Mouse (Mus musculus): ENCODE data around the gene Nucb1.

The Nucb1 gene

DNA sequence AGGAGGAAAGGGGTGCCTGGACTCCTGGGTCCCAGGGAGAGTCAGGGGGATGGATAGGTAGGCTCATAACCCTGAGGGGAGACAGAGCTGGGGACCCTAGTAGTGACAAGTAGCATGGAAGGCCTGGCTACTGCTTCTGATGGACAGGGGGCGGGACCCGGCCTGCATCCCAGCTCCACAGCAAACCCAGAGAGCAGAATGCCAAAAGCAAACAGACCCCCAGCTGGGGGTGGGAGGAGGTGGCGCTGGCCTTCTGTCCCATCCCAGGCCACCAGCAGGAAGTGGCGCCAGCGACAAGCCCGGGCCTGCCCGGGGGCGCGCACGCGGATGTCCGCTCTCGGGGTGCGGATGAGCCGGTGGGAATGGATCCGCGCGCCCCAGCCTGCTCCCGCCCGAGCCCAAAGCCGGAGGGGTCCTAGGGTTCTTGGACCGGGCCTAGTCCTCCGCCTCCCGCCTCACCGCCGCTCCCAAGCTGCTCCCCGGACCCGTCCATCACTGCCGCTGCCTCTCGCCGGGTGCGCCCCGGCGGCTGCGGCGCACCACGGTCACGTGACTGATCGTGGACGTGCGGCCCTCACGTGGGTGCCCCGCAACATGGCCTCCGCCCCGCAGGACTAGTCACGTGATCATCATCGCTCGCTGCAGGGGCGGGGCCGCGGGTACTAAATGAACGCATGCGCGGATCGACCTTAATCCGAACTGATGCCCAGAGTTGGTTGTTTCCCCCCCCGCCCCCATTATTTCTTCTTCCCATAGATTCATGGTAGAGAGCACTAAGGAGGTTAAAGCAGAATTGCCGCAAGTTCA is 43.7 kb downstream of the Nucb1 start, which contains the start of gene Bax:
Bax (minus strand) TSS at position 616 of the 807 bp plus-strand sequence.
- ChIA-PET POLR2A (interaction anchor here (0.6 to 7.3 kb wide), 133 partner anchors 8 to 651 kb away, joined by 3 to 97 read pairs (median 5); partner anchors contain the start of genes Gys1 (in 3 of the 4), Plekha4 (in 3 of the 4), Ppp1r15a (in 3 of the 4) and Snrnp70 (in 3 of the 4)), CTCF (interaction anchor here (0.6 to 3.7 kb wide), 24 partner anchors 8 to 652 kb away, joined by 3 to 17 read pairs (median 4); partner anchors contain the start of genes Gys1 (in 2 of the 4), Plekha4 (in 1 of the 4) and Ppp1r15a (in 1 of the 4))

DNA sequence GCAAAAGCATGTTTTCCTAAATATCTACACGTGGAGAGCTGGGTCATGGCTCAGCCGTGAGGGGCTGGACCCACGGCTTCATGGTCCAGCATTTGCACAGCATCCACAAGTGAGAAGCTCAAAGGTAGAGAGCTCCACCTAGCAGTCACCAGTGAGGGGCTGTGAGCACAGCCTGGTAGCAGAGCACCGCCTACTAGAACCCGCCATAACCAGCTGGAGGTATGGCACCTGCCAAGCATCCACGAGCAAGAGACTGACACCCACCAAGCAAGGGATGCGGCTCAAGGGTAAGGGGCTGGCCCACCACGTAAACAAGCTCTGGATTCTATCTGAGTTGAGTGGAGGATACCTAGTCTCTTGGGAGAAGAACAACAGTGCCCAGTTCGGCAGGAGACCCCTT is 44.7 kb downstream of the Nucb1 start:
- ChIA-PET POLR2A (interaction anchor here (0.6 to 7.3 kb wide), 124 partner anchors 8 to 650 kb away, joined by 3 to 97 read pairs (median 5); partner anchors contain the start of genes Gys1 (in 3 of the 4), Plekha4 (in 3 of the 4), Ppp1r15a (in 3 of the 4) and Snrnp70 (in 3 of the 4)), CTCF (interaction anchor here (0.5 to 3.7 kb wide), 22 partner anchors 9 to 217 kb away, joined by 3 to 17 read pairs (median 3); partner anchors contain the start of genes Gys1 (in 2 of the 4), Kcna7 (in 1 of the 4), Ntf5 (in 1 of the 4) and Plekha4 (in 1 of the 4))

DNA sequence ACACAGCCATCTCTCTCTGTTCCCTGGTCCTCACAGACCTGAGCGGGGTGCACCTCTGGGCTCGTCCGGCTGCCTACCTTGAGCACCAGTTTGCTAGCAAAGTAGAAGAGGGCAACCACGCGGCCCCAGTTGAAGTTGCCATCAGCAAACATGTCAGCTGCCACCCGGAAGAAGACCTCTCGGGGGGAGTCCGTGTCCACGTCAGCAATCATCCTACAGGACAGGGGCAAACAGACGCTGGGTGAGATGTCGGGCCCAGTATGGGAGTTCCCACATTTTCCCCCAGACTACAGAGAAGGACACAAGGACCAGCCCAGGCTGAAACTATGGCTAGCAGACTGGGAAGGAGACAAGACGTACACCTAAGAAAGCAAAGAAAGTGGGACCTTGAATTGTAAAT is 45.1 kb downstream of the Nucb1 start:
- ChIA-PET POLR2A (interaction anchor here (0.6 to 7.3 kb wide), 110 partner anchors 8 to 1127 kb away, joined by 3 to 97 read pairs (median 6); partner anchors contain the start of genes Plekha4 (in 3 of the 4), Ppp1r15a (in 3 of the 4), Snrnp70 (in 3 of the 4) and Bcat2 (in 2 of the 4)), CTCF (interaction anchor here (0.5 to 3.7 kb wide), 18 partner anchors 8 to 217 kb away, joined by 3 to 17 read pairs (median 3); partner anchors contain the start of genes Gys1 (in 1 of the 4), Kcna7 (in 1 of the 4), Plekha4 (in 1 of the 4) and Ppp1r15a (in 1 of the 4))

DNA sequence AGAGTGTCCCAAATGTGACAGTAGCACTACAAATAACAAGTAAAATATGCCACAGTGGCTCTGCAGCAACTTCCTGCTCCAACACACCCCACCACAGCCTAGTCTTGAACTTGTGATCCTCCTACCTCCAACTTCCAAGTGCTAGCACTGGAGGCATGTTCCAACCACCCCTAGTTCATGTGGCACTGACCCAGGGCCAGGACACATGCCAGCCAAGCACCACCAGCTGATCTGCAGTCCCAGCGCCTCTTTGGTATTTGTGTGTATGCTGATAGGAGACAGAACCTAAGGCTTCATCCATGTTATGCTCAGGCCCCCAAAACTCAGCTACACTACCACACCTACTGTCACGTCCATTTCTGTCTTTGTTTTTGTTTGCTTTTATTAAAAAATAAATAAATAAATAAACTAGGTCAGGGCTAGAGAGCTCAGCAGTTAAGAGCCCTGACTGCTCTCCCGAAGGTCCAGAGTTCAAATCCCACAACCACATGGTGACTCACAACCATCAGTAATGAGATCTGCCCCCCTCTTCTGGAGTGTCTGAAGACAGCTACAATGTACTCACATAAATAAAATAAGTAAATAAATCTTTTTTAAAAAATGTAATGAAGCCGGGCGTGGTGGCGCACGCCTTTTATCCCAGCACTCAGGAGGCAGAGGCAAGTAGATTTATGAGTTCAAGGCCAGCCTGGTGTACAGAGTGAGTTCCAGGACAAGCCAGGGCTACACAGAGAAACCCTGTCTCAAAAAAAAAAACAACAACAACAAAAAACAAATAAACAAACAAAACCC is 46.0 kb downstream of the Nucb1 start:
- ChIA-PET POLR2A (interaction anchor here in 3 of 4 experiments (0.6 to 7.3 kb wide), 56 partner anchors 7 to 1126 kb away, joined by 3 to 97 read pairs (median 5); partner anchors contain the start of genes Bcat2 (in 2 of the 3), Gys1 (in 2 of the 3), Nucb1 (in 2 of the 3) and Plekha4 (in 2 of the 3)), CTCF (interaction anchor here in 2 of 4 experiments (1.0 to 3.7 kb wide), 3 partner anchors 13 to 16 kb away, joined by 3 to 17 read pairs (median 5); no protein-coding TSS in a partner anchor)

GRCm38 (mm10) chr7:45462868-45463267 is 47.3 kb downstream of the Nucb1 start:
- ChIA-PET POLR2A (interaction anchor here in 3 of 4 experiments (0.6 to 7.3 kb wide), 60 partner anchors 8 to 872 kb away, joined by 3 to 97 read pairs (median 6); partner anchors contain the start of genes Bcat2 (in 2 of the 3), Dhdh (in 2 of the 3), Gys1 (in 2 of the 3) and Nucb1 (in 2 of the 3)), CTCF (interaction anchor here in 3 of 4 experiments (0.7 to 1.2 kb wide), 4 partner anchors 14 to 186 kb away, joined by 3 to 5 read pairs (median 3); partner anchors contain the start of gene Ruvbl2 (in 1 of the 3))

DNA sequence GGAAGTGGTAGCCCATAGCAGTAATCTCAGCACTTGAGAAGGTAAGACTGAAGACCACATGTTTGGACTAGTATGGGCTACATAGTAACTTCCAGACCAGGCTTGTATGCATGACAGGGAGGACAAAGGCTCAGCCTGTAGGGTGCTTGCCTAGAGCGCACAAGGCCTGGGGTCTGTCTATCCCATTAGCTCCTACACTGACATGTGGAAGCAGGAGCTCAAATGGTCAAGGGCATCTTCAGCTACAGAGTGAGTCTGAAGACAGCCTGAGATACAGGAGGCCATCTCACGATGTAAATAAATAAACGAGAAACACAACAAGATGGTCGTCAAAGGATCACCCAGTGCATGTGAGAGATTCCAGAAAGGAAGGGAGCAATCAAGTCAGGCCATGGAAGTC is 47.9 kb downstream of the Nucb1 start:
- CTCF ChIA-PET = interaction anchor here in 2 of 4 experiments (0.6 to 1.2 kb wide), 4 partner anchors 8 to 52 kb away, joined by 3 to 8 read pairs (median 4); partner anchors contain the start of gene Ruvbl2 (in 1 of the 2)
- POLR2A ChIA-PET = interaction anchor here in 3 of 4 experiments (0.5 to 7.3 kb wide), 63 partner anchors 8 to 872 kb away, joined by 3 to 97 read pairs (median 5); partner anchors contain the start of genes Bcat2 (in 2 of the 3), Gys1 (in 2 of the 3), Nucb1 (in 2 of the 3) and Plekha4 (in 2 of the 3)

DNA sequence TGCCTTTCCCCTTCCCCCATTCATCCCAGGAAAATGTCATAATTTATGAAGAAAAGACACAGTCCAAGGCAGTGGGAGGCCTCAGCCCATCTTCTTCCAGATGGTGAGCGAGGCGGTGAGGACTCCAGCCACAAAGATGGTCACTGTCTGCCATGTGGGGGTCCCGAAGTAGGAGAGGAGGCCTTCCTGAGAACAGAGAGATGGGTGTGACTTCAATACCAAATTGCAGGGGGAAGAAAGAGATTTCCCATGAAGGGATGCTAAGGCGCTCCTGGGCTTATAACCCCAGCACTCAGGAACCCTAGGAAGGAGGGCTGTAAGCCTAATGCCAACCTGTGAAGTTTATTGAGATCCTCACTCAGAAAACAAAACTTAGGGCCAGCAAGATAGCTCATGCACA is 48.4 kb downstream of the Nucb1 start:
- ChIA-PET POLR2A (interaction anchor here in 3 of 4 experiments (0.5 to 7.3 kb wide), 72 partner anchors 9 to 871 kb away, joined by 3 to 97 read pairs (median 4); partner anchors contain the start of genes Bcat2 (in 2 of the 3), Gys1 (in 2 of the 3), Plekha4 (in 2 of the 3) and Ppp1r15a (in 2 of the 3)), CTCF (interaction anchor here in 2 of 4 experiments (0.6 to 1.2 kb wide), 4 partner anchors 9 to 52 kb away, joined by 3 to 8 read pairs (median 4); partner anchors contain the start of gene Ruvbl2 (in 1 of the 2))

GRCm38 (mm10) chr7:45461326-45461725 is 48.9 kb downstream of the Nucb1 start:
- ChIA-PET POLR2A (interaction anchor here (0.5 to 7.3 kb wide), 70 partner anchors 9 to 855 kb away, joined by 3 to 97 read pairs (median 4); partner anchors contain the start of genes Gys1 (in 3 of the 4), Bcat2 (in 2 of the 4), Plekha4 (in 2 of the 4) and Ppp1r15a (in 2 of the 4)), CTCF (interaction anchor here in 2 of 4 experiments (0.5 to 1.2 kb wide), 4 partner anchors 9 to 27 kb away, joined by 3 to 4 read pairs (median 4); partner anchors contain the start of gene Gys1 (in 1 of the 2))

GRCm38 (mm10) chr7:45460860-45461314 is 49.3 kb downstream of the Nucb1 start:
- ChIA-PET POLR2A (interaction anchor here (0.6 to 7.3 kb wide), 52 partner anchors 9 to 854 kb away, joined by 3 to 97 read pairs (median 5); partner anchors contain the start of genes Gys1 (in 3 of the 4), Bcat2 (in 2 of the 4), Plekha4 (in 2 of the 4) and Ppp1r15a (in 2 of the 4)), CTCF (interaction anchor here in 2 of 4 experiments (0.5 to 1.0 kb wide), 2 partner anchors 11 to 27 kb away, joined by 3 to 4 read pairs; partner anchors contain the start of gene Gys1 (in 1 of the 2))

GRCm38 (mm10) chr7:45460377-45460776 is 49.8 kb downstream of the Nucb1 start:
- CTCF ChIA-PET = interaction anchor here in 3 of 4 experiments (0.6 to 1.0 kb wide), 3 partner anchors 13 to 26 kb away, joined by 3 read pairs; partner anchors contain the start of gene Gys1 (in 2 of the 3)
- POLR2A ChIA-PET = interaction anchor here (0.6 to 7.3 kb wide), 263 partner anchors 8 to 753 kb away, joined by 3 to 102 read pairs (median 5); partner anchors contain the start of genes Gys1 (in 3 of the 4), Plekha4 (in 3 of the 4), Ppfia3 (in 3 of the 4) and Ppp1r15a (in 3 of the 4)

DNA sequence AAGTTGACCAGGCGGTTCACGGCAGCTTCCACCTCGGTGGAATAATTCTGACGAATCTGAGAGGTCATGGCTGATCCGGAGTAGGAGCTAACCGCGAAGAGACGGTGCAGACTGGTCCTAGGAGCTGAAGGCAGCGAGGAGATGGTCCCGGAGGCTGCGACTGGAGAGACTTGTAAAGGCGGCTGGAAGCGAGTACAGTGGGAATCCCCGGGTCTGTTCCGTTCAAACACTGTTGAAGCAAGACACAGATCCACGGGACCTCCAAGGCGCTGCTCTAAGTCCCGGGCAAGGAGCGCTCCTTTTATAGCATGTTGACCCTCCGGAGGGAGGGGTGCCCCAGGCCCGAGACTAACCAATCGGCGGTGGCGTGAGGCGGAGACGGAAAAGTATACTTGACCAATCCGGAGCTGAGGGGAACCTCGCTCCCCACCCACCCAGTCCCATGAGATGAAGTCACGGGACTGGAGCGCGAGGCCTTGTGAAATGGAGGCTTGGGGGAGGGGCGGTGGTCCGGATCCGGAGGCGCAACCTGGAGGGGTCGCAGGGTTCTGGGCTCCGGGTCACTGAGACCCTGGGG is 50.6 kb downstream of the Nucb1 start, which contains the start of gene Ftl1:
Ftl1 (minus strand) TSS at position 321 of the 577 bp plus-strand sequence.
- ChIA-PET CTCF (interaction anchor here in 2 of 4 experiments (0.6 to 1.0 kb wide), 2 partner anchors 12 to 25 kb away, joined by 3 read pairs; partner anchors contain the start of gene Gys1 (in 1 of the 2)), POLR2A (interaction anchor here (0.6 to 4.7 kb wide), 240 partner anchors 8 to 752 kb away, joined by 3 to 102 read pairs (median 5); partner anchors contain the start of genes Plekha4 (in 4 of the 4), Ppp1r15a (in 4 of the 4), Gys1 (in 3 of the 4) and Ppfia3 (in 3 of the 4))

GRCm38 (mm10) chr7:45458748-45459563 is 51.2 kb downstream of the Nucb1 start:
- POLR2A ChIA-PET = interaction anchor here (0.6 to 4.7 kb wide), 192 partner anchors 7 to 529 kb away, joined by 3 to 102 read pairs (median 6); partner anchors contain the start of genes Plekha4 (in 4 of the 4), Ppp1r15a (in 4 of the 4), Bax (in 3 of the 4) and Dhdh (in 3 of the 4)
- CTCF ChIA-PET = interaction anchor here in 2 of 4 experiments (1.0 kb wide), 2 partner anchors 24 to 55 kb away, joined by 3 read pairs; partner anchors contain the start of gene Gys1 (in 1 of the 2)

DNA sequence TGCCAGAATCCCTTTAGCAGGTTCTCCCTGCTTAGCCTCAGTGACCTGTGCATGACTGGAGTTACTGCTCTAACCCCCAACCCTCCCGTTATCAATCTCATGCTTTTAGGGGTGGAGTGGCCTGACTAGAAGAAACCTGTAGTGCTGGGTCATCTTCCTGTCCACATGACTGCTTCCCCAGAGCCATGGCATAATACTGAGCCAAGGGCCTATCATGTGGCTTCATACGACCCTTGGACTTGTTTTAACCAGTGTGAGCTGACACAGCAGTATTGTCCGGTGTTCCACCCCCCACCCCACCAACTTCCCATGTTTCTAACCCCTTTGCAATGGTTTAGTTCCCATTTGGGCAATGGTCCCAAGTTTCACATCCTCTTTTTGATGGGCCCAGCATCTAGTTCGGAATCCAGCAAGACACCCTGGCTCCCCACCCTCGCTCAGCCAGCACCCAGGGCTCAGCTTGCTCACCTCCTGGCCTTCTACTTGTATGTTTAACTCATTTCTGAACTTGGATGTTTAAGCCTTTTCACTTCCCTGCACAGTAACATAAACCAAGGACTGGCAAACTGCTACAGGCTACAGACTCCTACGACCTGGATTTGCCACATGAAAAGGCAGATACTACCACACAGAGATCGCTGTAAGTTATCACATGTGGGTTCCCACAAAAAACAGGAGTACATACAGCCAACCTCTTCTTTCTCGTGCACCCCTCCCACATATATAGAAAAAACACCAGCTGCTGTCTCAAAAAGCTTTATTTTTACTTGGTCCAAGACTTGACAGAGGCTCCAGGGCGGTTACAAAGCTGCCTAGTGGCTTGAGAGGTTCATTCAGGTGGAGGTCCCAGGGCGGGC is 52.8 kb downstream of the Nucb1 start:
- ChIA-PET POLR2A (interaction anchor here (0.5 to 4.7 kb wide), 133 partner anchors 8 to 600 kb away, joined by 3 to 102 read pairs (median 5); partner anchors contain the start of genes Bax (in 3 of the 4), Fam83e (in 3 of the 4), Gys1 (in 3 of the 4) and Ruvbl2 (in 3 of the 4)), CTCF (interaction anchor here (0.5 to 1.5 kb wide), 13 partner anchors 8 to 261 kb away, joined by 3 to 10 read pairs (median 4); partner anchors contain the start of genes Gys1 (in 1 of the 4) and Sphk2 (in 1 of the 4))

Measured in embryonic stem cell, embryonic (primary cell).